Mouse (Mus musculus) CH12.LX (cell line): Measurements from ENCODE around the gene Hmga2.

Experiments used
- CHD2 ChIP-seq: IDR thresholded peaks from 2 replicates; pipeline ENCODE4 v1.6.1; 2011; ENCODE audit warnings: low read length, improper control_type of control experiment
- CTCF ChIP-seq, 2 experiments: IDR thresholded peaks in 1 of 2; conservative IDR thresholded peaks in 1 of 2; 2 replicates each; pipeline ENCODE4 v1.5.1; 2011 to 2012; ENCODE audit warnings: low read depth in 2 of 2, low read length in 2 of 2, improper control_type of control experiment in 1 of 2, inconsistent platforms in 1 of 2, mild to moderate bottlenecking in 1 of 2, moderate library complexity in 1 of 2
- E2F4 ChIP-seq: IDR thresholded peaks from 2 replicates; pipeline ENCODE4 v1.6.1; 2011; ENCODE audit warnings: low read depth, low read length, improper control_type of control experiment; ENCODE audit not compliant: insufficient replicate concordance
- EP300 ChIP-seq: IDR thresholded peaks from 2 replicates; pipeline ENCODE4 v1.6.1; 2011; ENCODE audit warnings: low read length, improper control_type of control experiment
- HCFC1 ChIP-seq: IDR thresholded peaks from 2 replicates; pipeline ENCODE4 v1.6.1; 2012; ENCODE audit warnings: low read depth, mild to moderate bottlenecking, inconsistent platforms, low read length, improper control_type of control experiment
- JUN ChIP-seq: IDR thresholded peaks from 2 replicates; pipeline ENCODE4 v1.6.1; 2011; ENCODE audit warnings: low read depth, mild to moderate bottlenecking, low read length, improper control_type of control experiment, moderate library complexity; ENCODE audit not compliant: insufficient read depth
- MAX ChIP-seq: IDR thresholded peaks from 2 replicates; pipeline ENCODE4 v1.6.1; 2011; ENCODE audit warnings: low read length, improper control_type of control experiment
- NRF1 ChIP-seq: IDR thresholded peaks from 2 replicates; pipeline ENCODE4 v1.6.1; 2014; ENCODE audit warnings: low read depth, mild to moderate bottlenecking, inconsistent platforms, low read length, improper control_type of control experiment, moderate library complexity
- SIN3A ChIP-seq: IDR thresholded peaks from 2 replicates; pipeline ENCODE4 v1.6.1; 2012; ENCODE audit warnings: low read length, improper control_type of control experiment, inconsistent platforms
- TCF12 ChIP-seq: IDR thresholded peaks from 2 replicates; pipeline ENCODE4 v1.6.1; 2014; ENCODE audit warnings: low read depth, mild to moderate bottlenecking, inconsistent platforms, low read length, improper control_type of control experiment
- ZC3H11A ChIP-seq: IDR thresholded peaks from 2 replicates; pipeline ENCODE4 v1.6.1; 2012; ENCODE audit warnings: low read depth, mild to moderate bottlenecking, inconsistent platforms, low read length, improper control_type of control experiment
- ZNF384 ChIP-seq: IDR thresholded peaks from 2 replicates; pipeline ENCODE4 v1.6.1; 2012; ENCODE audit warnings: low read depth, low read length, improper control_type of control experiment, inconsistent platforms

- no peak for TF ChIP-seq ZNF384
- no peak for TF ChIP-seq E2F4
- TF ChIP-seq CHD2 = no peak
- no peak for TF ChIP-seq TCF12
- no peak for TF ChIP-seq HCFC1
- no peak for TF ChIP-seq CTCF (conservative IDR thresholded peaks at IDR 0.05 in 1 of 2, IDR thresholded peaks at IDR 0.05 in 1 of 2; ENCODE audit: low read depth in 2 of 2, low read length in 2 of 2)
- no peak for TF ChIP-seq EP300
- no peak for TF ChIP-seq NRF1
- TF ChIP-seq JUN = no peak
- no peak for TF ChIP-seq ZC3H11A
- TF ChIP-seq SIN3A = no peak
- TF ChIP-seq MAX = no peak
Observed at GRCm38 (mm10) chr10:120512946-120513345, 36.7 kb upstream of the Hmga2 start.
